Mouse (Mus musculus) MEL (cell line): ENCODE measurements at regions not wholly inside any gene's neighbourhood (a gene's known extent, or its start where the extent isn't known, plus 50 kb on each side); places are given as distances from the start of the nearest gene placed in this dataset.

Source experiments
- CTCF ChIP-seq, 3 experiments: IDR thresholded peaks in 2 of 3; conservative IDR thresholded peaks in 1 of 3; 2 replicates each; pipeline ENCODE4 v1.5.1; 2011 to 2012; ENCODE audit warnings: low read length in 3 of 3, low read depth in 2 of 3, mild to moderate bottlenecking in 2 of 3, improper control_type of control experiment in 1 of 3, inconsistent platforms in 1 of 3, mixed read lengths in 1 of 3, moderate library complexity in 1 of 3; ENCODE audit not compliant: control insufficient read depth in 1 of 3, insufficient read depth in 1 of 3, poor library complexity in 1 of 3, severe bottlenecking in 1 of 3
- EP300 ChIP-seq, 2 experiments: IDR thresholded peaks; 2 replicates each; pipeline ENCODE4 v1.6.1; 2011; ENCODE audit warnings: improper control_type of control experiment in 2 of 2, low read length in 2 of 2, low read depth in 1 of 2, mild to moderate bottlenecking in 1 of 2
- GATA1 ChIP-seq: IDR thresholded peaks from 2 replicates; pipeline ENCODE4 v1.6.1; 2011; ENCODE audit warnings: low read depth, low read length, improper control_type of control experiment
- JUND ChIP-seq: IDR thresholded peaks from 2 replicates; pipeline ENCODE4 v1.6.1; 2011; ENCODE audit warnings: low read depth, mild to moderate bottlenecking, improper control_type of control experiment, low read length
- MAX ChIP-seq: IDR thresholded peaks from 2 replicates; pipeline ENCODE4 v1.6.1; 2011; ENCODE audit warnings: low read length, improper control_type of control experiment
- POLR2A ChIP-seq, 2 experiments: IDR thresholded peaks; 2 replicates each; pipeline ENCODE4 v1.6.1; 2011 to 2012; ENCODE audit warnings: low read length in 2 of 2, mild to moderate bottlenecking in 2 of 2, control low read depth in 1 of 2, improper control_type of control experiment in 1 of 2, low read depth in 1 of 2, moderate library complexity in 1 of 2; ENCODE audit not compliant: control insufficient read depth in 1 of 2, insufficient read depth in 1 of 2, poor library complexity in 1 of 2
- SIN3A ChIP-seq: IDR thresholded peaks from 2 replicates; pipeline ENCODE4 v1.6.1; 2012; ENCODE audit warnings: low read length, improper control_type of control experiment, inconsistent platforms
- ZC3H11A ChIP-seq: IDR thresholded peaks from 2 replicates; pipeline ENCODE4 v1.6.1; 2012; ENCODE audit warnings: low read depth, mild to moderate bottlenecking, inconsistent platforms, low read length, improper control_type of control experiment
- ZKSCAN1 ChIP-seq: IDR thresholded peaks from 2 replicates; pipeline ENCODE4 v1.6.1; 2012; ENCODE audit warnings: low read depth, mild to moderate bottlenecking, inconsistent platforms, low read length, improper control_type of control experiment, moderate library complexity
- ZMIZ1 ChIP-seq: IDR thresholded peaks from 2 replicates; pipeline ENCODE4 v1.6.1; 2012; ENCODE audit warnings: low read depth, mild to moderate bottlenecking, inconsistent platforms, low read length, improper control_type of control experiment, moderate library complexity

- TF ChIP-seq GATA1 (no peak), ZMIZ1 (no peak), POLR2A (IDR thresholded peaks at IDR 0.05; ENCODE audit: control insufficient read depth in 1 of 2, insufficient read depth in 1 of 2, low read depth in 1 of 2, low read length in 2 of 2, poor library complexity in 1 of 2) (no peak), CTCF (IDR thresholded peaks at IDR 0.05 in 2 of 3, conservative IDR thresholded peaks at IDR 0.05 in 1 of 3; ENCODE audit: control insufficient read depth in 1 of 3, insufficient read depth in 1 of 3, low read depth in 2 of 3, low read length in 3 of 3, poor library complexity in 1 of 3, severe bottlenecking in 1 of 3) (peak in 2 of 3 experiments; percentile 29 to 36; a peak in 4 of 6 replicates), MAX (no peak), EP300 (IDR thresholded peaks at IDR 0.05; ENCODE audit: low read depth in 1 of 2, low read length in 2 of 2) (no peak), SIN3A (no peak), ZKSCAN1 (no peak), ZC3H11A (no peak), JUND (no peak)
Observed at GRCm38 (mm10) chr14:36584065-36584635, 384.4 kb downstream of the Ccser2 start.
